Mouse (Mus musculus) bone marrow macrophage, adult 2 months (primary cell): Measurements from ENCODE around the gene Slc25a30.

Source experiments
- CTCF ChIP-seq: IDR thresholded peaks from 2 replicates; pipeline ENCODE4 v1.5.1; 2012; ENCODE audit warnings: low read depth, mild to moderate bottlenecking, low read length, moderate library complexity
- POLR2A ChIP-seq: IDR thresholded peaks from 2 replicates; pipeline ENCODE4 v1.6.1; 2012; ENCODE audit warnings: mild to moderate bottlenecking, low read depth, low read length, borderline replicate concordance

DNA sequence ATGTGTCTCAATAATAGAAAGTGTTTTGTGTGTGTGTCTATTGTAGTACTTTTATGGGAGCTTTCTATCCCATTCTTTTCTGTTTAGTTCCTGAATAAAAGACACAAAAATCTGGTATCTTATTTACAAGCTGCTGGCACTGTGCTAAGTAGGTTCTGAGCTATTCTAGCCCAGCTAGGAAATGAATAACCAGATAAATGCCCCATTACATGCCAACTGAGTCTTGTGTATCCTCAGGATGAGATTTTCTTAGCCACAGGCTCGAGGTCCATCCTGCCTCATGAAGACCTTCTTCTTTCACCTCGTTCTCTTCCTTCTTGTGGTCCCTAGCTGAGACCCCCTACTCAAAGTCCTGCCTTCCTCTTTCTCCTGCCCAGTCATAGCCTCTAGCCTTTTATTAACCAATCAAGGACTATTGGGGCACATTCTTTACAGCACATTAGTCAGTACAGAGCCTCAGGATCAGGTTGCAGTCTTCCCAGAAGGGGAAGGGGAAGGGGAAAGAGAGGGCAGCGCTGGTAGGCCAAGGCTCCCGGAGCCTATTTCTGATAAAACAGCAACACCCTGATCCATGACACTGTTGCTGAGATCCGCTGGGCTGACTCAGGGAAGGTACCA lies 11.0 kb upstream of the Slc25a30 start:
- no peak for TF ChIP-seq CTCF
- TF ChIP-seq POLR2A, result no peak
